Mouse (Mus musculus): ENCODE data around the gene Col5a1. TPM values are rescaled to one million over a fixed set of nuclear protein-coding genes. Genes with fewer than 3 reads are reported as not detected.

Col5a1 gene
- polyA plus RNA-seq, 1 experiment from 2014 or later: 10.9 TPM

GRCm38 (mm10) chr2:27870586-27870985 is 15.6 kb upstream of the Col5a1 start:
- ATAC-seq: no peak
- H3K36me3 ChIP-seq (replicated peaks; ENCODE audit: insufficient read depth, low read length): no peaks in the 10 kb centered on the region
- peaks cover 3% of the 10 kb centered on the region; the same call in 1 of the 2 replicates for H3K4me1 ChIP-seq (ENCODE audit: insufficient read depth)
- no peak for DNase-seq
- no peak overlapping the region for H3K4me3 ChIP-seq (ENCODE audit: low read depth, low read length)
- no peaks in the 10 kb centered on the region for H3K9me3 ChIP-seq (ENCODE audit: low read length)
- TF ChIP-seq CTCF (IDR thresholded peaks at IDR 0.05; ENCODE audit: low read depth) (no peak), EP300 (IDR thresholded peaks at IDR 0.05; ENCODE audit: low read depth) (no peak)
- 73% methylated on average over 1 of the region's 1 CpGs for WGBS (ENCODE audit: insufficient replicate concordance)
- H3K4me2 ChIP-seq (ENCODE audit: low read depth, low read length): no peak overlapping the region
- H3K27ac ChIP-seq (ENCODE audit: low read depth): no peak overlapping the region
- no peaks in the 10 kb centered on the region for H3K27me3 ChIP-seq (ENCODE audit: insufficient read depth, low read length)
- H3K9ac ChIP-seq (replicated peaks): no peak overlapping the region

DNA sequence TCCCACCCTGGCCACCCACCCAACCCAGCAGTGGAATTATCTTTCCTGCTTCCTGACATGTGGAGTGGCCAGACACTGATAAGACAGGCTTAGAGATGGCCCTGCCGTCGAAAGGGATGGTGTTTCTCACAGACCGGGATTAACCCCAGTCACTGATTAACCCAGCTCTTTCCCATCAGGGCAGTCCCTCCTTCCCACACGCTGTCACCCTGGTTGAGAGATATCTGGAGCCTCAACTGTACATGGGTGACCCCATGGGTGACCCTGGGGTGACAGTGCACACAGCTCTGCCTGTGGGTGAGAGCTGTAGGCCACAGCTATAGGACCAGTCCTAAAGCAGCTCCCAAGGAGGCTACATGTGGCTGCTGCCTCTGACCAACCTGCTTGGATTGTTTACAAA is 15.2 kb upstream of the Col5a1 start:
- H3K4me1 ChIP-seq (ENCODE audit: insufficient read depth): peaks cover 3% of the 10 kb centered on the region; the same call in 1 of the 2 replicates
- H3K36me3 ChIP-seq (replicated peaks; ENCODE audit: insufficient read depth, low read length): no peaks in the 10 kb centered on the region
- no peaks in the 10 kb centered on the region for H3K27me3 ChIP-seq (ENCODE audit: insufficient read depth, low read length)
- no peaks in the 10 kb centered on the region for H3K9me3 ChIP-seq (ENCODE audit: low read length)
- H3K4me2 ChIP-seq (ENCODE audit: low read depth, low read length): no peak overlapping the region
- 31% methylated on average over 4 of the region's 4 CpGs for whole genome bisulfite sequencing (ENCODE audit: insufficient replicate concordance)
- no peak overlapping the region for H3K4me3 ChIP-seq (ENCODE audit: low read depth, low read length)
- H3K27ac ChIP-seq (ENCODE audit: low read depth): no peak overlapping the region
- TF ChIP-seq EP300 (IDR thresholded peaks at IDR 0.05; ENCODE audit: low read depth): no peak
- DNase-seq (no peak), ATAC-seq (no peak)
- H3K9ac ChIP-seq (replicated peaks): no peak overlapping the region

GRCm38 (mm10) chr2:27872276-27872675 is 13.9 kb upstream of the Col5a1 start:
- 66% methylated on average over 3 of the region's 3 CpGs for WGBS (ENCODE audit: insufficient replicate concordance)
- Histone ChIP-seq H3K4me2 (ENCODE audit: low read depth, low read length) (no peak overlapping the region), H3K4me1 (ENCODE audit: insufficient read depth) (peaks cover 3% of the 10 kb centered on the region; the same call in 1 of the 2 replicates), H3K4me3 (ENCODE audit: low read depth, low read length) (no peak overlapping the region), H3K27ac (ENCODE audit: low read depth) (no peak overlapping the region), H3K9ac (replicated peaks) (no peak overlapping the region), H3K9me3 (ENCODE audit: low read length) (no peaks in the 10 kb centered on the region), H3K27me3 (ENCODE audit: insufficient read depth, low read length) (no peaks in the 10 kb centered on the region), H3K36me3 (replicated peaks; ENCODE audit: insufficient read depth, low read length) (no peaks in the 10 kb centered on the region)
- DNase-seq (no peak), ATAC-seq (no peak)
- TF ChIP-seq EP300 (IDR thresholded peaks at IDR 0.05; ENCODE audit: low read depth): no peak
- no peak for TF ChIP-seq CTCF (IDR thresholded peaks at IDR 0.05; ENCODE audit: low read depth)

GRCm38 (mm10) chr2:27873030-27873429 is 13.2 kb upstream of the Col5a1 start:
- no peak overlapping the region for H3K9ac ChIP-seq (replicated peaks)
- no peak for ATAC-seq
- peaks cover 3% of the 10 kb centered on the region; the same call in 1 of the 2 replicates for H3K4me1 ChIP-seq (ENCODE audit: insufficient read depth)
- 68% methylated on average over 5 of the region's 5 CpGs for WGBS (ENCODE audit: insufficient replicate concordance)
- no peak overlapping the region for H3K4me2 ChIP-seq (ENCODE audit: low read depth, low read length)
- no peak for DNase-seq
- no peaks in the 10 kb centered on the region for H3K9me3 ChIP-seq (ENCODE audit: low read length)
- no peak overlapping the region for H3K4me3 ChIP-seq (ENCODE audit: low read depth, low read length)
- H3K27me3 ChIP-seq (ENCODE audit: insufficient read depth, low read length): no peaks in the 10 kb centered on the region
- no peak for TF ChIP-seq EP300 (IDR thresholded peaks at IDR 0.05; ENCODE audit: low read depth)
- no peak for TF ChIP-seq CTCF (IDR thresholded peaks at IDR 0.05; ENCODE audit: low read depth)
- H3K27ac ChIP-seq (ENCODE audit: low read depth): no peak overlapping the region
- H3K36me3 ChIP-seq (replicated peaks; ENCODE audit: insufficient read depth, low read length): no peaks in the 10 kb centered on the region

DNA sequence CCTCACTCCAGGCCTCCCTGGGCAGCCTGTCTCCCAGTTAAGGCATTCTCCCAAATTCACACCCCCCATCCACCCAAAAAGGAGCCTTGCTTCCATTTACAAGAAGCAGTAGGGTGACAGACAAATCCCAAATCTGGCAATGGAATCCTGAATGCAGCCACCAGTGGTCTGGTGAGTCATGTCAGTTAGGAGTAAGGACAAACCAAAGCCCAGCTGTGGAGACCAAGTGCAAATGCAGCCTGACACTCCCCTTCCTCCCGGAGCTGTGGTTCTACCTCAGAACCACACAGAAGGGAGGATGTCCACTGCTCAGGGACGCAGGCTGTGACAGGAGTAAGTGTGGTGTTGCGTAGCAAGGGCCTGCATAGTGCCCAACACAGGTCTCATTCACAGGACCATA is 11.6 kb upstream of the Col5a1 start:
- Histone ChIP-seq H3K27ac (ENCODE audit: low read depth) (no peak overlapping the region), H3K4me1 (ENCODE audit: insufficient read depth) (peaks cover 3% of the 10 kb centered on the region; the same call in 1 of the 2 replicates), H3K9me3 (ENCODE audit: low read length) (no peaks in the 10 kb centered on the region), H3K27me3 (ENCODE audit: insufficient read depth, low read length) (no peaks in the 10 kb centered on the region), H3K4me3 (ENCODE audit: low read depth, low read length) (no peak overlapping the region), H3K9ac (replicated peaks) (no peak overlapping the region), H3K4me2 (ENCODE audit: low read depth, low read length) (no peak overlapping the region), H3K36me3 (replicated peaks; ENCODE audit: insufficient read depth, low read length) (no peaks in the 10 kb centered on the region)
- ATAC-seq: no peak
- 64% methylated on average over 3 of the region's 3 CpGs for WGBS (ENCODE audit: insufficient replicate concordance)
- no peak for DNase-seq
- no peak for TF ChIP-seq CTCF (IDR thresholded peaks at IDR 0.05; ENCODE audit: low read depth)
- no peak for TF ChIP-seq EP300 (IDR thresholded peaks at IDR 0.05; ENCODE audit: low read depth)

GRCm38 (mm10) chr2:27875231-27875630 is 11.0 kb upstream of the Col5a1 start:
- Histone ChIP-seq H3K9ac (replicated peaks) (no peak overlapping the region), H3K4me1 (ENCODE audit: insufficient read depth) (peaks cover 3% of the 10 kb centered on the region; the same call in 1 of the 2 replicates), H3K27me3 (ENCODE audit: insufficient read depth, low read length) (no peaks in the 10 kb centered on the region), H3K36me3 (replicated peaks; ENCODE audit: insufficient read depth, low read length) (no peaks in the 10 kb centered on the region), H3K27ac (ENCODE audit: low read depth) (no peak overlapping the region), H3K4me3 (ENCODE audit: low read depth, low read length) (no peak overlapping the region), H3K9me3 (ENCODE audit: low read length) (no peaks in the 10 kb centered on the region), H3K4me2 (ENCODE audit: low read depth, low read length) (no peak overlapping the region)
- WGBS (ENCODE audit: insufficient replicate concordance): 52% methylated on average over 5 of the region's 5 CpGs
- DNase-seq: no peak
- no peak for ATAC-seq
- TF ChIP-seq EP300 (IDR thresholded peaks at IDR 0.05; ENCODE audit: low read depth): no peak
- TF ChIP-seq CTCF (IDR thresholded peaks at IDR 0.05; ENCODE audit: low read depth): no peak

DNA sequence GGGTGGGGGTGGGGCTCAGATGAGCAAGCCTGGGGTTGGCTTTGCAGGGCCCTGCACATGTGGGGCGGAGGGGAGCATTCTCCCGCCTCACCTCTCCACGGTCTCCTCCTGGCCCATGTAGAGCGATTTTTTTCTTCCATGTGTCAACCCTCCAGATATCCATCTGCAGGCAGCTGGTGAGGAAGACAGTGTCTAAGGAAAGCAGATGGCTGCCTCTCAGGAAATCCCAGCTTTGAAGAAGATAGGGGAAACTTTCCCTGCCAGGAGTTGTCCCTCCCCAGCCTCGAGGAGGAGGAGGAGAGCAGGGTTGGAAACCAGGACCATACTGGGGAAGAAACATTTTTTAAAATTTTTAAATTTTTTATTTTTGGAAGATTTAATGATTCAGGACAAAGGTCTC is 10.4 kb upstream of the Col5a1 start:
- DNase-seq (no peak), ATAC-seq (no peak)
- no peaks in the 10 kb centered on the region for H3K36me3 ChIP-seq (replicated peaks; ENCODE audit: insufficient read depth, low read length)
- H3K4me3 ChIP-seq (ENCODE audit: low read depth, low read length): no peak overlapping the region
- no peaks in the 10 kb centered on the region for H3K27me3 ChIP-seq (ENCODE audit: insufficient read depth, low read length)
- H3K4me1 ChIP-seq (ENCODE audit: insufficient read depth): peaks cover 3% of the 10 kb centered on the region; the same call in 1 of the 2 replicates
- no peak overlapping the region for H3K4me2 ChIP-seq (ENCODE audit: low read depth, low read length)
- H3K9ac ChIP-seq (replicated peaks): no peak overlapping the region
- 60% methylated on average over 5 of the region's 5 CpGs for WGBS (ENCODE audit: insufficient replicate concordance)
- H3K27ac ChIP-seq (ENCODE audit: low read depth): no peak overlapping the region
- no peak for TF ChIP-seq CTCF (IDR thresholded peaks at IDR 0.05; ENCODE audit: low read depth)
- TF ChIP-seq EP300 (IDR thresholded peaks at IDR 0.05; ENCODE audit: low read depth): no peak
- no peaks in the 10 kb centered on the region for H3K9me3 ChIP-seq (ENCODE audit: low read length)
